Mouse (Mus musculus): ENCODE data around the gene Adcy9.

Adcy9 gene

GRCm38 (mm10) chr16:4320856-4321255 is 99.4 kb downstream of the Adcy9 start:
- no peak for DNase-seq (ENCODE audit: low spot score in 2 of 2)

- no peak for DNase-seq (ENCODE audit: low spot score in 2 of 2)
Observed at GRCm38 (mm10) chr16:4318001-4318526, 102.2 kb downstream of the Adcy9 start.

- DNase-seq (ENCODE audit: low spot score in 2 of 2) = peak; percentile 56 to 77
Observed at GRCm38 (mm10) chr16:4316094-4316474, 104.2 kb downstream of the Adcy9 start.

GRCm38 (mm10) chr16:4315352-4316093 is 104.8 kb downstream of the Adcy9 start:
- DNase-seq (ENCODE audit: low spot score in 2 of 2) = no peak

GRCm38 (mm10) chr16:4314891-4315290 is 105.4 kb downstream of the Adcy9 start:
- no peak for DNase-seq (ENCODE audit: low spot score in 2 of 2)

GRCm38 (mm10) chr16:4312018-4312417 is 108.3 kb downstream of the Adcy9 start:
- DNase-seq (ENCODE audit: low spot score in 2 of 2) = no peak

GRCm38 (mm10) chr16:4311608-4312007 is 108.7 kb downstream of the Adcy9 start:
- no peak for DNase-seq (ENCODE audit: low spot score in 2 of 2)

- no peak for DNase-seq (ENCODE audit: low spot score in 2 of 2)
Observed at GRCm38 (mm10) chr16:4307795-4308194, 112.5 kb downstream of the Adcy9 start.

- DNase-seq (ENCODE audit: low spot score in 2 of 2) = peak in 1 of 2 experiments; percentile 24
Observed at GRCm38 (mm10) chr16:4304176-4304922, 115.9 kb downstream of the Adcy9 start.

GRCm38 (mm10) chr16:4303554-4303953 is 116.7 kb downstream of the Adcy9 start:
- DNase-seq (ENCODE audit: low spot score in 2 of 2) = no peak

- no peak for DNase-seq (ENCODE audit: low spot score in 2 of 2)
Observed at GRCm38 (mm10) chr16:4300280-4300679, 120.0 kb downstream of the Adcy9 start.

GRCm38 (mm10) chr16:4293259-4293658 is 127.0 kb downstream of the Adcy9 start:
- DNase-seq (ENCODE audit: low spot score in 2 of 2) = no peak

- no peak for DNase-seq (ENCODE audit: low spot score in 2 of 2)
Observed at GRCm38 (mm10) chr16:4289507-4289906, 130.8 kb downstream of the Adcy9 start.

- no peak for DNase-seq (ENCODE audit: low spot score in 2 of 2)
Observed at GRCm38 (mm10) chr16:4286593-4286992, 133.7 kb downstream of the Adcy9 start.

GRCm38 (mm10) chr16:4285257-4285656 is 135.0 kb downstream of the Adcy9 start:
- peak; percentile 49 to 50 for DNase-seq (ENCODE audit: low spot score in 2 of 2)

- no peak for DNase-seq (ENCODE audit: low spot score in 2 of 2)
Observed at GRCm38 (mm10) chr16:4283267-4283851, 136.9 kb downstream of the Adcy9 start.

- DNase-seq (ENCODE audit: low spot score in 2 of 2) = no peak
Observed at GRCm38 (mm10) chr16:4281470-4281869, 138.8 kb downstream of the Adcy9 start.

- no peak for DNase-seq (ENCODE audit: low spot score in 2 of 2)
Observed at GRCm38 (mm10) chr16:4280949-4281348, 139.3 kb downstream of the Adcy9 start.

- no peak for DNase-seq (ENCODE audit: low spot score in 2 of 2)
Observed at GRCm38 (mm10) chr16:4279601-4280000, 140.7 kb downstream of the Adcy9 start.

- DNase-seq (ENCODE audit: low spot score in 2 of 2) = no peak
Observed at GRCm38 (mm10) chr16:4276621-4277020, 143.7 kb downstream of the Adcy9 start.

GRCm38 (mm10) chr16:4276151-4276550 is 144.1 kb downstream of the Adcy9 start:
- no peak for DNase-seq (ENCODE audit: low spot score in 2 of 2)

- no peak for DNase-seq (ENCODE audit: low spot score in 2 of 2)
Observed at GRCm38 (mm10) chr16:4273702-4274476, 146.4 kb downstream of the Adcy9 start.

Measured in thymus, postnatal 10 days (tissue).